Mouse (Mus musculus) kidney, embryonic 16.5 days (tissue): Measurements from ENCODE around the gene Nfkbie. TPM values are rescaled to one million over a fixed set of nuclear protein-coding genes. Genes with fewer than 3 reads are reported as not detected.

Experiments used
- ATAC-seq: fragments of 200-750 bp; cut with Nextera tagmentation; 2 replicates; pipeline ENCODE4 v1.8.0; 2017; ENCODE audit warnings: moderate TSS enrichment; ENCODE audit not compliant: low FRiP score, low TSS enrichment
- H3K27ac ChIP-seq: fragments of 300-500 bp; sonication (generic); 2 replicates; pipeline ENCODE4 v1.5.1; 2014; ENCODE audit warnings: low read length
- H3K27me3 ChIP-seq: fragments of 300-500 bp; sonication (generic); 2 replicates; pipeline ENCODE4 v1.6.1; 2014; ENCODE audit warnings: low read length, control low read depth, mixed read lengths; ENCODE audit not compliant: insufficient read depth
- H3K36me3 ChIP-seq: fragments of 300-500 bp; sonication (generic); 2 replicates; pipeline ENCODE4 v1.6.1; 2014; ENCODE audit warnings: low read length, control low read depth, mixed read lengths; ENCODE audit not compliant: insufficient read depth
- H3K4me1 ChIP-seq: fragments of 300-500 bp; sonication (generic); 2 replicates; pipeline ENCODE4 v1.6.1; 2014; ENCODE audit warnings: low read length, control low read depth, mixed read lengths; ENCODE audit not compliant: insufficient read depth
- H3K4me2 ChIP-seq: fragments of 300-500 bp; sonication (generic); replicated peaks from 2 replicates; pipeline ENCODE4 v1.6.1; 2014; ENCODE audit warnings: low read depth, low read length
- H3K4me3 ChIP-seq: fragments of 300-500 bp; sonication (generic); 2 replicates; pipeline ENCODE4 v1.5.1; 2014; ENCODE audit warnings: mild to moderate bottlenecking, low read length
- H3K9ac ChIP-seq: fragments of 300-500 bp; sonication (generic); replicated peaks from 2 replicates; pipeline ENCODE4 v1.6.1; 2014; ENCODE audit warnings: low read length
- H3K9me3 ChIP-seq: fragments of 300-500 bp; sonication (generic); 2 replicates; pipeline ENCODE4 v1.6.1; 2016; ENCODE audit warnings: low read length, control low read depth
- WGBS: fragments of 180-500 bp; shearing (Covaris S2); extraction: QIAGEN DNeasy Blood & Tissue Kit; methylation state at CpG from one replicate; pipeline ENCODE4 v1.1.7; 2014; 5-methylcytosine and 5-hydroxymethylcytosine counted together
- polyA plus RNA-seq: library from polyadenylated mRNA; unstranded; fragments of >200 nt; fragmentation: Nextera tagmentation; extraction: Ambion mirVana; gene quantifications from 2 replicates; pipeline ENCODE4 v1.2.1, GENCODE M21; 2015

The Nfkbie gene
- polyA plus RNA-seq, 1 experiment from 2014 or later = 5.9 TPM

DNA sequence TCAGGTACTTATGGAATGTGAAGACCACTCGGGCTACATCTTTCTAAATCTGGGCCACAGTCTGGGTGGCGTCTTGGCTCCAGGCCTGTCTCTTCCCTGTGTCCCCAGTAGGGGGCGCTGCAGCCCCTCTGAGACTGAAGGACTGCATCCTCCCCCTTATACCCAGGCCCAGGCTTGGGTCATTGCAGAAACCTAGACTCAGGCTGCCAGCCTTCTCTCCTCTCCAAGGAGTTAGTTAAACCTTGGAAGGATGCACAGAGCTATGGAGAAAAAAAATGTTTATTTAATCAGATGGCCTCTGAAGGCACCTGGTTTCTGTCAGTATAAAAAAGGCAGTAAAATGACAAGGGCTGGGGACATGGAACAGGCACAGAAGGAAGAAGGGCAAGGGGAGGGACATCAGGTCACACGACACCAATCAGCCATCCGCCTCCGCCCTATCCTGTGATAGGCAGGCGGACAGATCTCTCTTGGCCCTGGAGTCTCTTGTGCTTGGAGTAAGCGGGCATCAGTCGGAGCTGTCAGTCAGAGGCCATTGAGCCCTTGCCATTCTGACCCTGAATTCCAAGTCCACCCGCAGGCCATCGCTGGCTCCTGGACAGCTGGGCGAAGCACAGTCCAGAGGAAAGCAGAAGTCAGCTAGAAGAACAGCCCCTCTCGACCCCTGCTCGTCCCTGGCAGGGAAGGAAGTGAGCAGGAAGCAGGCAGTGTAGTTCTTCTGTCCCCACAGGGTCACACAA is 29.6 kb downstream of the Nfkbie start:
- peaks cover 9% of the 10 kb centered on the region; the same call in 1 of the 2 replicates for H3K9me3 ChIP-seq
- 17% methylated on average over 14 of the region's 14 CpGs for WGBS
- H3K27me3 ChIP-seq = no peaks in the 10 kb centered on the region
- peak overlapping the region; percentile 84 for H3K27ac ChIP-seq
- H3K4me3 ChIP-seq = no peak overlapping the region
- peaks cover 29% of the 10 kb centered on the region for H3K36me3 ChIP-seq
- H3K4me2 ChIP-seq = no peak overlapping the region; the same call in 1 of the 2 replicates
- H3K4me1 ChIP-seq = peaks cover 33% of the 10 kb centered on the region
- H3K9ac ChIP-seq = peak overlapping the region; percentile 53
- peak; percentile 60 for ATAC-seq

- 77% methylated on average over 23 of the region's 23 CpGs for WGBS
- ATAC-seq = 0 out of 2 replicates have a peak, but pooled peaks have one; percentile 2
- H3K36me3 ChIP-seq = peaks cover 32% of the 10 kb centered on the region
- H3K4me2 ChIP-seq = no peak overlapping the region
- H3K9ac ChIP-seq = 0 out of 2 replicates have a peak overlapping the region, but pooled peaks have one; percentile 0
- H3K4me1 ChIP-seq = peaks cover 31% of the 10 kb centered on the region
- peaks cover 9% of the 10 kb centered on the region; the same call in 1 of the 2 replicates for H3K9me3 ChIP-seq
- no peak overlapping the region for H3K4me3 ChIP-seq
- H3K27me3 ChIP-seq = no peaks in the 10 kb centered on the region
- peak overlapping the region; percentile 84 for H3K27ac ChIP-seq
Observed at GRCm38 (mm10) chr17:45585725-45586448, 30.4 kb downstream of the Nfkbie start.

GRCm38 (mm10) chr17:45586449-45586837 is 30.9 kb downstream of the Nfkbie start:
- peaks cover 9% of the 10 kb centered on the region; the same call in 1 of the 2 replicates for H3K9me3 ChIP-seq
- no peak overlapping the region; the same call in 1 of the 2 replicates for H3K27ac ChIP-seq
- no peak overlapping the region for H3K4me3 ChIP-seq
- H3K27me3 ChIP-seq = no peaks in the 10 kb centered on the region
- ATAC-seq = no peak
- H3K9ac ChIP-seq = no peak overlapping the region
- H3K36me3 ChIP-seq = peaks cover 32% of the 10 kb centered on the region
- peaks cover 29% of the 10 kb centered on the region for H3K4me1 ChIP-seq
- WGBS = 92% methylated on average over 3 of the region's 3 CpGs
- no peak overlapping the region for H3K4me2 ChIP-seq

DNA sequence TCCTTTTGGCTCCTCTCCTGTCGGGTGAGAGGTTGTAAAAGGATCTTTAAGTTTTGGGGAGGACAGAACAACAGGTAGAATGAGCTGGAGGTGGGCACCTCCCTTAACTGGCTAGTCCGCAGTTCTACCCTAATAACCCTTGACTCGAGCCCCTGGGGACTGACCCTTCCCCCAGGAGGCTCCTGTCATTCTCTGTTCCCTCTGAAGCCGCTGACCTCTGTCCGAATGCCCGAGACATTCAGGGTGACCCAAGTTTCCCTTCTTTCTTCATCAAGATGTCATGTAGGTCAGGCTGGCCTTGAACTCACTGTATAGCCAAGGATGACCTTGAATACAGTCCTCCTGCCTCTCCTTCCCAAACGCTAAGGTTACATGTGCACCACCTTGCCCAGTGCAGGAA is 32.9 kb downstream of the Nfkbie start:
- Histone ChIP-seq H3K4me3 (no peak overlapping the region), H3K4me1 (peaks cover 44% of the 10 kb centered on the region), H3K27me3 (no peaks in the 10 kb centered on the region), H3K4me2 (no peak overlapping the region), H3K27ac (no peak overlapping the region), H3K9ac (no peak overlapping the region), H3K36me3 (peaks cover 32% of the 10 kb centered on the region), H3K9me3 (peaks cover 9% of the 10 kb centered on the region; the same call in 1 of the 2 replicates)
- 85% methylated on average over 7 of the region's 7 CpGs for WGBS
- no peak for ATAC-seq

GRCm38 (mm10) chr17:45589236-45589635 is 33.7 kb downstream of the Nfkbie start:
- Histone ChIP-seq H3K27ac (no peak overlapping the region), H3K9ac (no peak overlapping the region), H3K27me3 (no peaks in the 10 kb centered on the region), H3K9me3 (peaks cover 9% of the 10 kb centered on the region; the same call in 1 of the 2 replicates), H3K4me2 (no peak overlapping the region), H3K4me1 (peaks cover 48% of the 10 kb centered on the region), H3K36me3 (peaks cover 32% of the 10 kb centered on the region), H3K4me3 (no peak overlapping the region)
- ATAC-seq = no peak
- WGBS = over 99% methylated on average over 7 of the region's 7 CpGs

DNA sequence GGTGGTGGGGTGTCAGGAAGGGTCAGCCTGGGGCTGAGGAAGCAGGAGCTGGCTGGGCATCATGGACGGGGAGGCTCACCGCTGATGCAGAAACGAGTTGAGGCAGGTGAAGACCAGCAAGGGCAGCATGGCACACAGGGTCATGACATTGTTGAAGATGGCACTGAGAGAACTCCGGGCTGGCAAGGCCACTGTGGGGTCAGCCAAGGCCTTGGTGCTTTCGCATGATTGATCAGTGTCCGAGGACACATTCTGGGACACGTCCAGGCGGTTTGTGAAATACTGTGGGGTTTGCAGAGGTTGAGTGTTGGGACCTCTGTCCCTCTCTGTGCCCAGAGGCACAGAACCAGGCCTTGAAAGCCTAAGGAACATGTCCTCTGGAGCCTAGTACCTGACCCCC is 34.3 kb downstream of the Nfkbie start:
- Histone ChIP-seq H3K4me3 (no peak overlapping the region), H3K27me3 (no peaks in the 10 kb centered on the region), H3K27ac (no peak overlapping the region), H3K9ac (no peak overlapping the region), H3K4me2 (no peak overlapping the region), H3K36me3 (peaks cover 32% of the 10 kb centered on the region), H3K9me3 (peaks cover 9% of the 10 kb centered on the region; the same call in 1 of the 2 replicates), H3K4me1 (peaks cover 48% of the 10 kb centered on the region)
- no peak for ATAC-seq
- 82% methylated on average over 8 of the region's 8 CpGs for WGBS

DNA sequence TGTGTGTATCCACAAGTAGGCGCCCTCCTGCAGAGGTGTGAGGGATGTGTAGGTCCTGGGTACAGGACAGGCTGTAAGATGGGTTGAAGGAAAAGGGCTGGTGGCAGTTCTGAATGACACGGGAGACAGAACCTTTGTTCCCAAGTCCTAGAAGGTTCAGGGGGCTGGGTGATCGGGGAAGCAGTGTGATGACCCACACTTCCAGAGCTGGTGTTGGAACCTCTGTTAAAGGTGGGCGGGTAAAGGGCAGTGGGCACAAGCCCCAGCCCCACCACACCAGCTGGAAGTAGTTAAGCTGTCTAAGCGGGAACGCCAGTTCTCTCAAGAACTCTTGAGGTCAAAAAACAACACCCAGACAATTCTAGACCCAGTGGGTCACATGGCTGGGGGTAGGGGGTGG is 34.9 kb downstream of the Nfkbie start:
- WGBS = 77% methylated on average over 6 of the region's 6 CpGs
- Histone ChIP-seq H3K4me3 (no peak overlapping the region), H3K27me3 (no peaks in the 10 kb centered on the region), H3K4me1 (peaks cover 46% of the 10 kb centered on the region), H3K4me2 (no peak overlapping the region), H3K9me3 (peaks cover 9% of the 10 kb centered on the region; the same call in 1 of the 2 replicates), H3K27ac (no peak overlapping the region), H3K36me3 (peaks cover 32% of the 10 kb centered on the region), H3K9ac (no peak overlapping the region)
- ATAC-seq = no peak

DNA sequence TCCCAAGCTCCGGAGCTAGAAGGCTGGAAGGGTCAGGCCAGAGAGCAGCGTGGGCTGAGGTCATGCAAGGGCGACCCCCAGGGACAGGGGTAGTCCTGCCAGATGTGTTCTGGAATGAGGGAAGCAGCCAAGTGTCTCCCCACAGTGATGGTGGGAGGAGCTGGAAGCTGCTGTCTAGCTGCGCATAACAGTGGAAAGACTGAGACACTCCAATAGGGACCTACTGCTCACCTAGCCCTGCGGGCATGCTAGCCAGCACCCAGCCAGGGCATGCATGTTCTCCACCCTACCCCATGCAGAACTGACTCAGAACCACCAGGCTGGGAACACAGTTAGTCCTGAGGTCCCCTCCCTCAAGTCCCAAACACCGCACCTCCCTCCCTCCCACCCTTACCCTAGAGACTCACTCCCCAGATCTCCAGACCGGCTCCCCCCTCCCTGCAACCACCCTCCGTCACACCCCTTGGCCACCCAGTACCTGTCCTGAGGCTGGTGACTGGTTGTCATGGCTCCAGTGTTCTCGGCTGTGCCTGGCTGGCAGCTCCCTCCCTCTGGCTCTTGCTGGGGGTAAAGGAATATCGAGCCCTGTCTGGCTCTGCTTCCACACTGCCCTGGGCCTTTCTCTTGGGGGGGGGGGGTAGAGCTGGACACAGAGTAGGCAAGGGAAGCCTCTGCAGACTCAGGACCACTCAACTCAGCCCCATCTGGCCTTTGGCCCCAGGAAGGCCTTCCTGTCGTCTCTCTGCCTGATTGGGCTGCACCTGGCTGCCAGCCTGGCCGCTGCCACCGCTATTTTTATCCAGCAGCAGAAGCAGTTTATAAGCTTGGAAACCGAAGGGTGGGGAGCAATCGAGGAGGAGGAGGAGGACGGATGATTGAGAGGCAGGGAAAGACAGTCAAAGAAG is 36.5 kb downstream of the Nfkbie start:
- ATAC-seq = peak; percentile 22; the same call in 1 of the 2 replicates
- H3K4me2 ChIP-seq = peak overlapping the region; percentile 100
- no peak overlapping the region for H3K4me3 ChIP-seq
- peaks cover 3% of the 10 kb centered on the region; the same call in 1 of the 2 replicates for H3K9me3 ChIP-seq
- peaks cover 24% of the 10 kb centered on the region for H3K36me3 ChIP-seq
- WGBS = 42% methylated on average over 16 of the region's 16 CpGs
- peaks cover 55% of the 10 kb centered on the region for H3K4me1 ChIP-seq
- peak overlapping the region; percentile 56 for H3K9ac ChIP-seq
- no peaks in the 10 kb centered on the region for H3K27me3 ChIP-seq
- peak overlapping the region; percentile 66 for H3K27ac ChIP-seq
